Mouse (Mus musculus) neural tube, embryonic 12.5 days (tissue): ENCODE data around the gene Brpf1. TPM values are rescaled to one million over a fixed set of nuclear protein-coding genes. Genes with fewer than 3 reads are reported as not detected.

Source experiments
- ATAC-seq: fragments of 200-750 bp; cut with Nextera tagmentation; 2 replicates; pipeline ENCODE4 v1.8.0; 2017; ENCODE audit warnings: low read depth, mild to moderate bottlenecking, moderate TSS enrichment, moderate library complexity; ENCODE audit not compliant: low FRiP score
- H3K27ac ChIP-seq: fragments of 300-500 bp; sonication (generic); 2 replicates; pipeline ENCODE4 v1.5.1; 2016
- H3K27me3 ChIP-seq: fragments of 300-500 bp; sonication (generic); replicated peaks from 2 replicates; pipeline ENCODE4 v1.6.1; 2016; ENCODE audit warnings: mild to moderate bottlenecking
- H3K36me3 ChIP-seq: fragments of 300-500 bp; sonication (generic); 2 replicates; pipeline ENCODE4 v1.6.1; 2016; ENCODE audit warnings: mild to moderate bottlenecking
- H3K4me1 ChIP-seq: fragments of 300-500 bp; sonication (generic); 2 replicates; pipeline ENCODE4 v1.6.1; 2016
- H3K4me2 ChIP-seq: fragments of 300-500 bp; sonication (generic); replicated peaks from 2 replicates; pipeline ENCODE4 v1.6.1; 2016; ENCODE audit warnings: mild to moderate bottlenecking
- H3K4me3 ChIP-seq: fragments of 300-500 bp; sonication (generic); 2 replicates; pipeline ENCODE4 v1.5.1; 2016
- H3K9ac ChIP-seq: fragments of 300-500 bp; sonication (generic); 2 replicates; pipeline ENCODE4 v1.6.1; 2016; ENCODE audit warnings: mild to moderate bottlenecking
- H3K9me3 ChIP-seq: fragments of 300-500 bp; sonication (generic); 2 replicates; pipeline ENCODE4 v1.6.1; 2016; ENCODE audit warnings: mild to moderate bottlenecking
- WGBS: fragments of 180-500 bp; shearing (Covaris S2); methylation state at CpG from one replicate; pipeline ENCODE4 v1.1.7; 2016; 5-methylcytosine and 5-hydroxymethylcytosine counted together
- polyA plus RNA-seq: library from polyadenylated mRNA; unstranded; fragments of >200 nt; fragmentation: Nextera tagmentation; extraction: Ambion mirVana; gene quantifications from 2 replicates; pipeline ENCODE4 v1.2.1, GENCODE M21; 2016

The Brpf1 gene
- 24.9 and 29.9 TPM in 2 replicates for polyA plus RNA-seq

GRCm38 (mm10) chr6:113306986-113307349 is at the start of gene Brpf1:
TSS of gene Brpf1 (plus strand) at chr6:113307137.
- Histone ChIP-seq H3K4me2 (peak within 1 kb of the TSS; percentile 99), H3K36me3 (peaks cover 15% of the 10 kb centered on the region), H3K27ac (peak within 1 kb of the TSS; percentile 98), H3K9ac (peak within 1 kb of the TSS; percentile 96), H3K9me3 (no peaks in the 10 kb centered on the region), H3K4me1 (peaks cover 16% of the 10 kb centered on the region), H3K4me3 (peak within 1 kb of the TSS; percentile 95), H3K27me3 (no peaks in the 10 kb centered on the region)
- 0% methylated on average over 32 of the region's 32 CpGs for WGBS
- ATAC-seq = peak; percentile 60

- H3K9ac ChIP-seq = no peak overlapping the region
- H3K9me3 ChIP-seq = no peaks in the 10 kb centered on the region
- peaks cover 78% of the 10 kb centered on the region for H3K36me3 ChIP-seq
- H3K27ac ChIP-seq = no peak overlapping the region
- no peaks in the 10 kb centered on the region for H3K27me3 ChIP-seq
- H3K4me1 ChIP-seq = no peaks in the 10 kb centered on the region
- no peak overlapping the region for H3K4me3 ChIP-seq
- ATAC-seq = no peak
- WGBS = 94% methylated on average over 8 of the region's 8 CpGs
- no peak overlapping the region for H3K4me2 ChIP-seq
These were observed 45.6 kb upstream of the Brpf1 start for GRCm38 (mm10) chr6:113261174-113261858.

GRCm38 (mm10) chr6:113263531-113263930 is 43.4 kb upstream of the Brpf1 start:
- Histone ChIP-seq H3K4me2 (no peak overlapping the region), H3K27me3 (no peaks in the 10 kb centered on the region), H3K9me3 (no peaks in the 10 kb centered on the region), H3K9ac (no peak overlapping the region), H3K4me3 (no peak overlapping the region), H3K36me3 (peaks cover 79% of the 10 kb centered on the region), H3K4me1 (no peaks in the 10 kb centered on the region), H3K27ac (no peak overlapping the region)
- WGBS = 90% methylated on average over 6 of the region's 6 CpGs
- ATAC-seq = no peak

DNA sequence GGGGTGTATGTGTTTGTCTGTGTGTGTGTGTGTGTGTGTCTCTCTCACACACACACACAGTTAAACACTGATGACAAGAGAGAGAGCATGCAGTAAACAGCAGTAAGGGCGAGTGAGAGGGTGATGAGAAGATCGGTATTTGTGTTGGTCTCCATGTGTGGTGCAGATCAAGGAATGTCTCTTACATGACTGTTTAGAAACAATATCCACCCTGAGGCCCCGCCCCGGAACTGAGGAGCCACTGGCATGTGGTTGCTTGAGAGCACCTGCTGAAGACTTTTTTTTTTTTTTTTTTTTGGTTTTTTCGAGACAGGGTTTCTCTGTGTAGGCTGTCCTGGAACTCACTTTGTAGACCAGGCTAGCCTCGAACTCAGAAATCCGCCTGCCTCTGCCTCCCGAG is 42.5 kb upstream of the Brpf1 start:
- H3K4me2 ChIP-seq = no peak overlapping the region
- H3K27ac ChIP-seq = no peak overlapping the region
- no peak overlapping the region for H3K4me3 ChIP-seq
- WGBS = 93% methylated on average over 8 of the region's 8 CpGs
- H3K36me3 ChIP-seq = peaks cover 80% of the 10 kb centered on the region
- ATAC-seq = no peak
- H3K4me1 ChIP-seq = no peaks in the 10 kb centered on the region
- H3K9ac ChIP-seq = no peak overlapping the region
- no peaks in the 10 kb centered on the region for H3K27me3 ChIP-seq
- H3K9me3 ChIP-seq = no peaks in the 10 kb centered on the region

- Histone ChIP-seq H3K9me3 (no peaks in the 10 kb centered on the region), H3K27me3 (no peaks in the 10 kb centered on the region), H3K4me2 (no peak overlapping the region), H3K36me3 (peaks cover 84% of the 10 kb centered on the region), H3K4me3 (no peak overlapping the region), H3K4me1 (no peaks in the 10 kb centered on the region), H3K27ac (no peak overlapping the region), H3K9ac (no peak overlapping the region)
- 87% methylated on average over 7 of the region's 7 CpGs for WGBS
- no peak for ATAC-seq
These were observed 39.8 kb upstream of the Brpf1 start for GRCm38 (mm10) chr6:113266996-113267655.

- WGBS = 94% methylated on average over 1 of the region's 1 CpGs
- no peak overlapping the region for H3K4me3 ChIP-seq
- no peak overlapping the region for H3K4me2 ChIP-seq
- no peaks in the 10 kb centered on the region for H3K9me3 ChIP-seq
- no peaks in the 10 kb centered on the region for H3K27me3 ChIP-seq
- H3K27ac ChIP-seq = no peak overlapping the region
- no peak for ATAC-seq
- no peak overlapping the region for H3K9ac ChIP-seq
- peaks cover 83% of the 10 kb centered on the region for H3K36me3 ChIP-seq
- H3K4me1 ChIP-seq = no peaks in the 10 kb centered on the region
These were observed 38.9 kb upstream of the Brpf1 start for GRCm38 (mm10) chr6:113267988-113268387.

- no peak overlapping the region for H3K4me3 ChIP-seq
- H3K27ac ChIP-seq = no peak overlapping the region
- H3K4me2 ChIP-seq = no peak overlapping the region
- no peaks in the 10 kb centered on the region for H3K9me3 ChIP-seq
- no peaks in the 10 kb centered on the region for H3K4me1 ChIP-seq
- H3K27me3 ChIP-seq = no peaks in the 10 kb centered on the region
- no peak overlapping the region for H3K9ac ChIP-seq
- peaks cover 67% of the 10 kb centered on the region for H3K36me3 ChIP-seq
- 88% methylated on average over 3 of the region's 3 CpGs for WGBS
- no peak for ATAC-seq
These were observed 34.6 kb upstream of the Brpf1 start for GRCm38 (mm10) chr6:113272365-113272764.

DNA sequence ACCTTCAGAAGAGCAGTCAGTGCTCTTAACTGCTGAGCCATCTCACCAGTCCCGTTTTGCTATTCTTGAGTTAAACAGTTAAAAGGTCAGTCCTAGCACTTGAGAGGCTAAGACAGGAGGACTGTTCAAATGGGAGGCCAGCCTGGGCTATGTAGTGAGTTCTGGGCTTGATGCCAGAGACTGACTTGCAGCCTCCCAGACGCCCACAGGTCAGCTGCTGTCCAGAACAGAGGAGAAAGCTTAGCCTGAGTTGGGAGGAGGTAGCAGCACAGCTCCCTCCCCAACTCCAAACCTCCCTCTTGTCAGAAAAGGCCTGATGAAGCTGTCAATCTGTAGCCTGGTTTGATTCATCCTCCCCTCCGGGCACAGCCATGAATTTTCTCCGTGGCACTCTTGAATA is 30.1 kb upstream of the Brpf1 start:
- no peak for ATAC-seq
- H3K27ac ChIP-seq = no peak overlapping the region
- H3K27me3 ChIP-seq = peaks cover 11% of the 10 kb centered on the region
- H3K9me3 ChIP-seq = no peaks in the 10 kb centered on the region
- no peaks in the 10 kb centered on the region; the same call in 1 of the 2 replicates for H3K4me1 ChIP-seq
- no peak overlapping the region for H3K4me2 ChIP-seq
- H3K36me3 ChIP-seq = peaks cover 48% of the 10 kb centered on the region
- no peak overlapping the region for H3K9ac ChIP-seq
- 79% methylated on average over 4 of the region's 4 CpGs for WGBS
- H3K4me3 ChIP-seq = no peak overlapping the region

DNA sequence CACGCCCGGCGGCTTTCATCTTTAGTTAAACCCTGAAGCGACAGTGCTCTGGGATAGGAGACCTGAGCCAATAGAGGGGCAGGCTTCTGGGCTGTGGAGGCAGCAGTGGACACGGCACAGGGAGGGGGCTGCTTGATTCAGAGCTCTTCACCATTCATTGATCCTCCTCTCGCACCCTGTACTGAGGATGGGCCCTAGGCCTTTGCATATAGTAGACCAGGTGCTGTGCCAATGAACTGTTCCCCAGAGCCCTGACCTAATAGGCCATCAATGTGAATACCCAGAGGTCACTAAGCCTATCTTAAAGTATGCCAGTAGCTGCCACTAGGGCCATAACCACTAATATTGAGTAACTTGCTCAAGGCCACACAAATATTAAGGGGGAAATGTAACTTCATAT is 25.3 kb upstream of the Brpf1 start:
- H3K4me3 ChIP-seq = no peak overlapping the region

GRCm38 (mm10) chr6:113282101-113282802 is 24.7 kb upstream of the Brpf1 start, which contains the start of gene Cpne9:
TSS of gene Cpne9 (plus strand) at chr6:113282307.
- peak within 1 kb of the TSS; percentile 63 for H3K4me2 ChIP-seq
- H3K4me1 ChIP-seq = peaks cover 11% of the 10 kb centered on the region
- H3K4me3 ChIP-seq = peak within 1 kb of the TSS; percentile 27
- H3K27me3 ChIP-seq = peaks cover 46% of the 10 kb centered on the region
- H3K36me3 ChIP-seq = peaks cover 25% of the 10 kb centered on the region
- H3K9ac ChIP-seq = peak within 1 kb of the TSS; percentile 52
- ATAC-seq = peak; percentile 76
- no peak within 1 kb of the TSS for H3K27ac ChIP-seq
- 2% methylated on average over 37 of the region's 37 CpGs for WGBS
- no peaks in the 10 kb centered on the region for H3K9me3 ChIP-seq

More for the DNA sequence above, 25.3 kb upstream of the Brpf1 start:
- no peak overlapping the region for H3K9ac ChIP-seq
- H3K9me3 ChIP-seq = no peaks in the 10 kb centered on the region
- peaks cover 11% of the 10 kb centered on the region for H3K4me1 ChIP-seq
- H3K27ac ChIP-seq = no peak overlapping the region
- H3K36me3 ChIP-seq = peaks cover 26% of the 10 kb centered on the region
- peak; percentile 34; the same call in 1 of the 2 replicates for ATAC-seq
- H3K4me2 ChIP-seq = peak overlapping the region; percentile 63; the same call in 1 of the 2 replicates
- peaks cover 46% of the 10 kb centered on the region for H3K27me3 ChIP-seq
- 63% methylated on average over 6 of the region's 6 CpGs for WGBS

GRCm38 (mm10) chr6:113282969-113283368 is 24.0 kb upstream of the Brpf1 start:
- peaks cover 11% of the 10 kb centered on the region for H3K4me1 ChIP-seq
- H3K4me2 ChIP-seq = peak overlapping the region; percentile 63
- H3K27me3 ChIP-seq = peaks cover 46% of the 10 kb centered on the region
- H3K4me3 ChIP-seq = peak overlapping the region; percentile 15
- under 1% methylated on average over 22 of the region's 22 CpGs for whole genome bisulfite sequencing
- H3K36me3 ChIP-seq = peaks cover 20% of the 10 kb centered on the region
- H3K9ac ChIP-seq = no peak overlapping the region
- ATAC-seq = no peak; the same call in 1 of the 2 replicates
- no peak overlapping the region for H3K27ac ChIP-seq
- H3K9me3 ChIP-seq = no peaks in the 10 kb centered on the region

DNA sequence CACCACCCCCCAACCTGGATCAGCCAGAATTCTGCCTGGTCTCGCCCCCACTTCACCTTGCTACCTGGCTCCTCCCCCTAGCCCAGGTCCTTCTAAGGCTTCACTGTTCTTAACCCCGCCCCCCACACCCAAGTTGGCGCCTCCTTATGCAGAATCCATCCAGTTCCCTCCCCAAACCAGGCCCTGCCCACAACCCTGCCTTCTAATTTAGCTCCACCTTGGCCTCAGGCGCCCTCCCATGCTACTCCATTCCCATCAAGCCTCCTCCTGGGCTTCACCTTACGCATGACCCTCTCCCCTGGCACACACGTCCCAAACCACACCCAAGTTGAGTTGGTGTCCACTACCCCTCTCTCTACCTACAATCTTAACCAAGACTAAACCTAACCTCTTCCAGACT is 23.4 kb upstream of the Brpf1 start:
- 8% methylated on average over 6 of the region's 6 CpGs for WGBS
- Histone ChIP-seq H3K36me3 (peaks cover 14% of the 10 kb centered on the region), H3K9ac (no peak overlapping the region), H3K4me1 (peaks cover 11% of the 10 kb centered on the region), H3K27ac (no peak overlapping the region), H3K4me3 (no peak overlapping the region), H3K9me3 (no peaks in the 10 kb centered on the region), H3K4me2 (peak overlapping the region; percentile 63; the same call in 1 of the 2 replicates), H3K27me3 (peaks cover 46% of the 10 kb centered on the region)
- ATAC-seq = no peak
